Mouse (Mus musculus) forebrain, embryonic 16.5 days (tissue): ENCODE results near the gene Alas2. TPM values are rescaled to one million over a fixed set of nuclear protein-coding genes. Genes with fewer than 3 reads are reported as not detected.
A peak's percentile ranks its signal among the peaks of the same experiment; 100 is the strongest.

Experiments
- ATAC-seq: fragments of 200-750 bp; cut with Nextera tagmentation; 2 replicates; pipeline ENCODE4 v1.8.0; 2017; ENCODE audit warnings: mild to moderate bottlenecking, moderate library complexity
- H3K27ac ChIP-seq: fragments of 300-500 bp; sonication (generic); 2 replicates; pipeline ENCODE4 v1.5.1; 2014; ENCODE audit warnings: low read length, control low read depth
- H3K27me3 ChIP-seq: fragments of 300-500 bp; sonication (generic); replicated peaks from 2 replicates; pipeline ENCODE4 v1.6.1; 2014; ENCODE audit warnings: low read length; ENCODE audit not compliant: control insufficient read depth, insufficient read depth
- H3K36me3 ChIP-seq: fragments of 300-500 bp; sonication (generic); 2 replicates; pipeline ENCODE4 v1.6.1; 2014; ENCODE audit not compliant: control insufficient read depth, insufficient read depth
- H3K4me1 ChIP-seq: fragments of 300-500 bp; sonication (generic); replicated peaks from 2 replicates; pipeline ENCODE4 v1.6.1; 2014; ENCODE audit warnings: low read length; ENCODE audit not compliant: control insufficient read depth, insufficient read depth
- H3K4me2 ChIP-seq: fragments of 300-500 bp; sonication (generic); 2 replicates; pipeline ENCODE4 v1.6.1; 2014; ENCODE audit warnings: mild to moderate bottlenecking, low read length, control low read depth
- H3K4me3 ChIP-seq: fragments of 300-500 bp; sonication (generic); replicated peaks from 2 replicates; pipeline ENCODE4 v1.5.1; 2014; ENCODE audit warnings: mild to moderate bottlenecking, low read length, control low read depth
- H3K9ac ChIP-seq: fragments of 300-500 bp; sonication (generic); replicated peaks from 2 replicates; pipeline ENCODE4 v1.6.1; 2014; ENCODE audit warnings: low read depth, low read length, control low read depth
- H3K9me3 ChIP-seq: fragments of 300-500 bp; sonication (generic); 2 replicates; pipeline ENCODE4 v1.6.1; 2016; ENCODE audit warnings: low read length; ENCODE audit not compliant: control insufficient read depth
- WGBS: fragments of 180-500 bp; shearing (Covaris S2); extraction: QIAGEN DNeasy Blood & Tissue Kit; methylation state at CpG from one replicate; pipeline ENCODE4 v1.1.7; 2014; 5-methylcytosine and 5-hydroxymethylcytosine counted together
- polyA plus RNA-seq: library from polyadenylated mRNA; unstranded; fragments of >200 nt; fragmentation: Nextera tagmentation; extraction: Ambion mirVana; gene quantifications from 2 replicates; pipeline ENCODE4 v1.2.1, GENCODE M21; 2015

The Alas2 gene
- 39.4 and 51.5 TPM in 2 replicates for polyA plus RNA-seq

DNA sequence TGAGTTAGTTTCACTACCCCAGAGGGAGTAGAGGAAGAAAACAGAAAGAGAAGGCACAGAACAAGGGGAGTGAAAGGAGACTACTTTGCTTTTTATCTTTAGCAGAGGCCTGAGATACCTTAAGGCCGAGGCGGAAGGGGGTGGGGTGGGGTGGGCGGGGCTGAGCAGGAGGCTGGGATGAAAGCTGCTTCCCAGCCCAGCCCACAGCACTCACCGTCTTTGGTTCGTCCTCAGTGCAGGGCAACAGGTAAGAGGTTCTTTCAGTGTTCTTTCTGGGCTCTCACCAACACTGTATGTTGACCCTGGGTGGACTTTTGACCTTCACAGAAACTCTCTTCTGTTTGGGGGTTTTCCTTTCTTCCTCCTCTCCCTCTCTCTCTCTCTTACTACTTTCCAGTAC, at the start of gene Alas2:
Alas2 (plus strand) TSS at position 137 of the 400 bp plus-strand sequence.
- no peaks in the 10 kb centered on the region for H3K36me3 ChIP-seq
- H3K4me3 ChIP-seq, result no peak within 1 kb of the TSS
- no peaks in the 10 kb centered on the region for H3K4me1 ChIP-seq
- ATAC-seq, result no peak
- H3K27me3 ChIP-seq, result no peaks in the 10 kb centered on the region
- no peak within 1 kb of the TSS for H3K27ac ChIP-seq
- H3K9ac ChIP-seq, result no peak within 1 kb of the TSS
- no peaks in the 10 kb centered on the region for H3K9me3 ChIP-seq
- WGBS, result 58% methylated on average over 5 of the region's 5 CpGs
- H3K4me2 ChIP-seq, result no peak within 1 kb of the TSS

DNA sequence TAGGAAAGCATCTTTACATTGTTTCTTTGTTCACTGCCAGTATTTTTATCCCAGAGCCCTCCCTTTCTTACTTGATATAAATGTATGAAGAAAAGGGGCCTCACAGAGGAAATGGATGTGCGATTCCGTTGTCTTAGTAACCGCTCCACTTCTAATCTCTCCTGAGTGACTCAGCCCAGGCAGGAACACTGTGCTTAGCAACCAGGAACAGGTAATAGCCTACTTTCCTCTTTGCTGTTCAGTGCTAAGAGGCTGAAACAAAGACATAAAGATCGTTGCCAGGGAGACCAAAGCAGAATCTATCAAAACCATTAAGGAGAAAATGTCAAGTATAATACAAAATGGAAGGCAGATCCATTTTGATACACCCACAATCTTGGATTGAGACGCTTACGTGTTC, 38.5 kb upstream of the Alas2 start:
- Histone ChIP-seq H3K4me1 (no peaks in the 10 kb centered on the region), H3K4me2 (no peak overlapping the region), H3K27me3 (no peaks in the 10 kb centered on the region), H3K36me3 (no peaks in the 10 kb centered on the region), H3K27ac (no peak overlapping the region), H3K9ac (no peak overlapping the region), H3K4me3 (no peak overlapping the region), H3K9me3 (no peaks in the 10 kb centered on the region)
- WGBS, result 58% methylated on average over 6 of the region's 6 CpGs
- ATAC-seq, result peak; percentile 90

DNA sequence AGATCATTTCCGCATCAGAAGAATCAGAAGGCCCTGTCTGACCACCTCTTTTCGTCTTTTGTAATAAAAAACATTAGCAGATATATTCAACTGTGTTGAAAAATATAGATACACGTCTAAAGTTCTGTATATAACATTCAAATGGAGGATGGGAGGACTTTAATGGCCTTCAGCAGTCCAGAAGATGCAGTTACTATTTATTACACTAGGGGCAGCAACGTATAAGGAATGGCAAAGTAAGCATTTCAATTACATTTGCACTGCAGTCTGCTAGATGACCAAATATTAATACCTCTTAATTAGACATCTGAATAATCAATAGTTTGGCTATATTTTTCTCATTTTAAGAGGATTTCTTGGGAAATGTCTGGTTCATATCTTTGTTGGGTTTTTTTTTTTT, 36.5 kb upstream of the Alas2 start:
- Histone ChIP-seq H3K9me3 (no peaks in the 10 kb centered on the region), H3K9ac (no peak overlapping the region), H3K4me3 (no peak overlapping the region), H3K4me2 (no peak overlapping the region), H3K27ac (no peak overlapping the region), H3K27me3 (no peaks in the 10 kb centered on the region), H3K4me1 (no peaks in the 10 kb centered on the region), H3K36me3 (no peaks in the 10 kb centered on the region)
- 49% methylated on average over 4 of the region's 4 CpGs for WGBS
- ATAC-seq, result no peak

DNA sequence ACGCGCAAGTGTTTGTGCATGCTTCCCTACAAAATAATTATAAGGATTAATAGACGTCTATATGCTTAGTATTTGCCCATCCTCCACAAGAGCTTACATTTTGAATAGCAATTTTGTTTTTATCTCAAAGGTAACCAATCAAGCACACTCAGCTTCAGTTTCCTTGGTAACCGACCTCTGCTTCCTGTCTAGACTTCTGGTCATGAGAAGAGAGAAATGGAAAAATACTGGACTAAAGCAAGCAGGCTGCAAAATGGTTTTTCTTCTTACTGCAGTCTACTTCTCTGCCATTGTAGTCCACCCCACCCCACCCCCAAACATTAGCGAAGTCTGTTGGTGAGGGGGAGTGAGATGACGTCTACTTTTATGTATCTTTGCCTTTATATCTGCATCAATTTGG, 35.9 kb upstream of the Alas2 start:
- Histone ChIP-seq H3K27me3 (no peaks in the 10 kb centered on the region), H3K4me1 (no peaks in the 10 kb centered on the region), H3K27ac (no peak overlapping the region), H3K4me3 (no peak overlapping the region), H3K9ac (no peak overlapping the region), H3K36me3 (no peaks in the 10 kb centered on the region), H3K9me3 (no peaks in the 10 kb centered on the region), H3K4me2 (no peak overlapping the region)
- peak; percentile 31; the same call in 1 of the 2 replicates for ATAC-seq
- WGBS, result 67% methylated on average over 6 of the region's 6 CpGs

DNA sequence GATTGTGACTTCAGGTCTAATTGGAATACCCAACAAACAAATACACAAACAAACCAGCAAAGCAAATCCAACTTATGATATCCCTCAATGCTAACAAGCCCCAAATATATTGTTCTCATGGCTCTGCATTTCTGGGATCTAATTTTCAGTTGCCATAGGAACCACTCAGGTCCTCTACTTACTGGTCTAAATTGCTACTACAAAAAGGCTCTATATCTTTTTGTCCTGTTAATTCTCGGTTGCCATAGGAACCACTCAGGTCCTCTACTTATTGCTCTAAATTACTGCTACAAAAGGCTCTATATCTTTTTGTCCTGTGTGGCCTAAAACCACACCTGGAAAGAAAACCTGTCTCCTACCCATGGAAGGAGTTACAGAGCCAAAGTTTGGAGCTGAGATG, 33.0 kb upstream of the Alas2 start:
- no peaks in the 10 kb centered on the region for H3K27me3 ChIP-seq
- WGBS, result 65% methylated on average over 1 of the region's 1 CpGs
- H3K4me2 ChIP-seq, result no peak overlapping the region
- H3K4me3 ChIP-seq, result no peak overlapping the region
- no peaks in the 10 kb centered on the region for H3K9me3 ChIP-seq
- peak; percentile 51; the same call in 1 of the 2 replicates for ATAC-seq
- H3K9ac ChIP-seq, result no peak overlapping the region
- no peak overlapping the region for H3K27ac ChIP-seq
- no peaks in the 10 kb centered on the region for H3K4me1 ChIP-seq
- no peaks in the 10 kb centered on the region for H3K36me3 ChIP-seq

DNA sequence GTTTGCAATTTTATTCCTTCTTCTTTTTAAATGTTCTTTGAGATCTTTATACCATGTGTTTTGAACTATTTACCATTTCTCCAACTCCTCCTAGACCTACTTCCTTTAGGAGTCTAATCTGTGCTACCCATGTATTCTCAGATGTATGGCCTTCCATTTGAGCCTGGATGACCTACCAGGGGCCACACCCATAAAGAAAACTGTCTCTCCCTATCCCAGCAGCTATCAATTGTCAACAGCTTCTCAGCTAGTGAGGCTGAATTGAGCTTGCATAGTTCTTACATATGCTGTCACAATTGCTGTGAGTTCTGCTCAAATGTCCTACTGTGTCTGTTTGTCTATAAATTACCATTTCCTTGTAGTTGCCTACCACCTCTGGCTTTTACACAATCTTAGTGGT, 31.2 kb upstream of the Alas2 start:
- no peaks in the 10 kb centered on the region for H3K27me3 ChIP-seq
- H3K9me3 ChIP-seq, result no peaks in the 10 kb centered on the region
- H3K4me2 ChIP-seq, result no peak overlapping the region
- no peak for ATAC-seq
- no peak overlapping the region for H3K4me3 ChIP-seq
- no peak overlapping the region for H3K9ac ChIP-seq
- H3K27ac ChIP-seq, result no peak overlapping the region
- no peaks in the 10 kb centered on the region for H3K36me3 ChIP-seq
- no peaks in the 10 kb centered on the region for H3K4me1 ChIP-seq

DNA sequence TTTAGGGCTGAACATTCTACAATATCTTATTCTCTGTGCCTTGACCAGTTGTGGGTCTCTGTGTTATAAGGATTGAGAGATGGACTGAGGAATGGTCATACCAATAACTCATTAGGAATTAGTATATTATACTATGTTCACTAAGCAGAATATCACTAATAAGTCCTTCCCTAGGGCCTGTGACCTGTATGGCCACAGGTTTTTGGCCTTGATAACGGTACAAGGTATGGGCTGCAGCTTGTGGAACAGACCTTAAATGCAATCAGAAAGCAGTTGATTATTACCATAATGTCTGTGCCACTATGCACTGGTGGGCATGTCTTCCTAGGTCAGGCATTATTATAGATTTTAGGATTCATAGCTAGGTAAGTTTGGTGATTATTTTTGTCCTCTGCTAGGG, 30.7 kb upstream of the Alas2 start:
- H3K4me3 ChIP-seq, result no peak overlapping the region
- no peaks in the 10 kb centered on the region for H3K4me1 ChIP-seq
- H3K36me3 ChIP-seq, result no peaks in the 10 kb centered on the region
- no peak overlapping the region for H3K9ac ChIP-seq
- H3K27ac ChIP-seq, result no peak overlapping the region
- no peaks in the 10 kb centered on the region for H3K27me3 ChIP-seq
- H3K9me3 ChIP-seq, result no peaks in the 10 kb centered on the region
- 86% methylated on average over 1 of the region's 1 CpGs for WGBS
- H3K4me2 ChIP-seq, result no peak overlapping the region
- no peak for ATAC-seq

DNA sequence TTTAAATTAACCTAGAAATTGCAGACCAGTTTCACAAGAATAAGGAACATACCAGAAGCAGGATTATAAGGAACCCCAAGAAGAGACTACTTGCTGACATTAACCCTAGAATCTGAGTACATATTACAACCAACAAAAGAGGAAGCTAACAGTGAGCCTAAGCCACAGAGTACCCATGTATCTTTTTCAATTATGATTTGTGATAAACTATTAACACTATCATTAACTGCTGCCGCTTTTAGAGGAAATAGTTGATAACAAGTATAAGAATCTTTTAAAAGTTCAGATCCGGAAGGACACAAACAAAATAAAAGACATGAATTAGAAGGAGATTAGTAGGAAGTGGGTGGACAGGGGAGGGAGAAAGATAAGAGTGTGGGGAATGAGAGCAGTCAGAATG, 7.1 kb upstream of the Alas2 start:
- Histone ChIP-seq H3K27ac (no peak overlapping the region), H3K27me3 (no peaks in the 10 kb centered on the region), H3K9ac (no peak overlapping the region), H3K36me3 (no peaks in the 10 kb centered on the region), H3K4me1 (no peaks in the 10 kb centered on the region), H3K9me3 (no peaks in the 10 kb centered on the region), H3K4me2 (no peak overlapping the region), H3K4me3 (no peak overlapping the region)
- ATAC-seq, result no peak
- 91% methylated on average over 2 of the region's 2 CpGs for WGBS

DNA sequence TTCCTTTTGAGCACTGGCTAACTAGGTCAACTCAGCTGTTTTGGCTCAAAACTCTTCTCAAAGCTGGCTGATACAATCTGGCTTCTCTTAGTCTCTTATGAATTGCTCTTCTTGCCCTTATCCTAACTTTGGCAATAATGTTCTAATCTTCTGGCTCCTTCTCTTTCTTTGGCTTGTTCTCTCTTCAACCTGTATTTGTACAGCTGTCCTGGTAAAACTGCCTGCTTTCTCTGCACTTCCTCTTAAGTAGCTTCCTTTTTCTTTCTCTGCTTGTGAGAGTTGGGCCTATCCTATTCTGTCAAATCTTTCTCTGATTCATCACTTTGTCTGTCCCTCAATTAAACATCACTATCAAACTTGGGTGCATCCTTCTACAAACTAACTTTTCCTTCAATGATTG, 5.5 kb upstream of the Alas2 start:
- Histone ChIP-seq H3K27me3 (no peaks in the 10 kb centered on the region), H3K4me3 (no peak overlapping the region), H3K4me2 (no peak overlapping the region), H3K36me3 (no peaks in the 10 kb centered on the region), H3K27ac (no peak overlapping the region), H3K9me3 (no peaks in the 10 kb centered on the region), H3K4me1 (no peaks in the 10 kb centered on the region), H3K9ac (no peak overlapping the region)
- no peak for ATAC-seq

DNA sequence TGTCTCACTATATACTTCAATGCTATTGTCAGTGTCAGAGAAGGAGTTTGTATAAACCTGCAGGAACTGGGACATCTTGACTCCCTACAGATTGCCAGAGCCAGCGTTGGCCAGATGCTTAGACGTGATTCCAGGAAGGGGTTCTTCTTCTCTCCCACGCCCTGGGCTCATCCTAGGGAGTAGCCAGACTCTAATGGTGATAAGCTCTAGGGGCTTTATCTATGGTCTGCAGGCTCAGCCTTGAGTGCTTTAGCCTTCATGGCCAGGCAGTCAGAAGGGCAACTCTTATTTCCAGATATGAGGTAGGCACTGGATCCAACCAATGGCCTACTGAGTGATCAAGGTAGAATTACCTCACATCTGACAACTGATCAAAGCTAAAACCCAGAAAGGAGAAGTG, 2.5 kb downstream of the Alas2 start:
- H3K9me3 ChIP-seq, result no peaks in the 10 kb centered on the region
- no peak overlapping the region for H3K4me3 ChIP-seq
- no peak for ATAC-seq
- H3K9ac ChIP-seq, result no peak overlapping the region
- 86% methylated on average over 3 of the region's 3 CpGs for WGBS
- no peak overlapping the region for H3K4me2 ChIP-seq
- H3K27me3 ChIP-seq, result no peaks in the 10 kb centered on the region
- no peaks in the 10 kb centered on the region for H3K36me3 ChIP-seq
- H3K4me1 ChIP-seq, result no peaks in the 10 kb centered on the region
- no peak overlapping the region for H3K27ac ChIP-seq
